Mouse (Mus musculus) urinary bladder, postnatal 36 days (tissue): ENCODE measurements around the gene Nckipsd.

Experiments used
- DNase-seq, 2 experiments: peaks; one replicate each; pipeline ENCODE4 v3.0.0; 2022; ENCODE audit warnings: low spot score in 2 of 2, mixed read lengths in 1 of 2

Gene Nckipsd

DNA sequence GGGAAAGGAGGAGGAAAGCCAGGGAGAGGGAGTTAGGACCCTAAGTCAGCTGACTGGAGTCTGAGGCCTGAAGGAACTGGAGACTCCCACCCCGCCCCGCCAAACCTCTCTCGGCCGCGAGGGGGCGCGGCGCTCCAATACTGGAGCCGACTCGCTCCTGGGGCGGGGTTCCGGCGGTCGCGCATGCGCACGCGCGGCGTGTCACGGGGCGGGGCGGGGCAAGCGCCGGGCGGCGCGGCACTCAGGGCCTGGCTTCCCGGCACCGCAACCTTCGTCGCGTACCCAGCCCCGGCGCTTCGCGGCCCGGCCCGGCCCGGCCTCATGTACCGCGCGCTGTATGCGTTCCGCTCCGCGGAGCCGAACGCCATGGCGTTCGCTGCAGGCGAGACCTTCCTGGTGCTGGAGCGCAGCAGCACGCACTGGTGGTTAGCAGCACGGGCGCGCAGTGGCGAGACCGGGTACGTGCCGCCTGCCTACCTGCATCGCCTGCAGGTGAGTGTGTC is at the start of gene Nckipsd:
Gene Nckipsd (plus strand): TSS at position 206 of the 503 bp plus-strand sequence.
- DNase-seq = peak; percentile 93 to 94

GRCm38 (mm10) chr9:108759121-108759520 is 49.0 kb upstream of the Nckipsd start:
- DNase-seq = no peak

- peak in 1 of 2 experiments; percentile 9 for DNase-seq
These were observed 48.4 kb upstream of the Nckipsd start for GRCm38 (mm10) chr9:108759805-108760204.

GRCm38 (mm10) chr9:108761561-108761960 is 46.6 kb upstream of the Nckipsd start:
- no peak for DNase-seq

- no peak for DNase-seq
These were observed 43.2 kb upstream of the Nckipsd start for GRCm38 (mm10) chr9:108764971-108765370.

GRCm38 (mm10) chr9:108776614-108777013 is 31.6 kb upstream of the Nckipsd start:
- no peak for DNase-seq

DNA sequence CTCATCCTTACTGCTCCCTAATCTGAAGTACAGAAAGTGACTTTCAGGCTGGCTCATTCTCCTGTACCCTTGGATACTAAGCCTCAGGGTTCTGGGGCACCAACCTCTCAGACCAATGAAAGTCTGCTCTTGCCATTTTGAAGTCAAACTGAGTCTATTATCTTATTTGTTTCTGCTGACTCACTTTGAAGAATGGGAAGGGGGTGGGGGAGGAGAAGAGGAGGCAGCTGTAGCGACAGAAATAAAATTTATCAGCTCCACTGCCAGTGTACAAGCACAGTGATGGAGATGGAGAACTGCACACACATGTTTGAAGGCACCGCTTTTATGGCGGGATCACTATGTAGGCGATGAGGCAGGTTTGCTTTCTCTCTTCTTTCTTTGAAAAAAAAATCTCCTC is 30.9 kb upstream of the Nckipsd start:
- DNase-seq = no peak

- DNase-seq = no peak
These were observed 27.2 kb upstream of the Nckipsd start for GRCm38 (mm10) chr9:108780959-108781358.

- DNase-seq = no peak
These were observed 26.3 kb upstream of the Nckipsd start for GRCm38 (mm10) chr9:108781891-108782290.

- DNase-seq = no peak
These were observed 25.2 kb upstream of the Nckipsd start for GRCm38 (mm10) chr9:108782836-108783547.

DNA sequence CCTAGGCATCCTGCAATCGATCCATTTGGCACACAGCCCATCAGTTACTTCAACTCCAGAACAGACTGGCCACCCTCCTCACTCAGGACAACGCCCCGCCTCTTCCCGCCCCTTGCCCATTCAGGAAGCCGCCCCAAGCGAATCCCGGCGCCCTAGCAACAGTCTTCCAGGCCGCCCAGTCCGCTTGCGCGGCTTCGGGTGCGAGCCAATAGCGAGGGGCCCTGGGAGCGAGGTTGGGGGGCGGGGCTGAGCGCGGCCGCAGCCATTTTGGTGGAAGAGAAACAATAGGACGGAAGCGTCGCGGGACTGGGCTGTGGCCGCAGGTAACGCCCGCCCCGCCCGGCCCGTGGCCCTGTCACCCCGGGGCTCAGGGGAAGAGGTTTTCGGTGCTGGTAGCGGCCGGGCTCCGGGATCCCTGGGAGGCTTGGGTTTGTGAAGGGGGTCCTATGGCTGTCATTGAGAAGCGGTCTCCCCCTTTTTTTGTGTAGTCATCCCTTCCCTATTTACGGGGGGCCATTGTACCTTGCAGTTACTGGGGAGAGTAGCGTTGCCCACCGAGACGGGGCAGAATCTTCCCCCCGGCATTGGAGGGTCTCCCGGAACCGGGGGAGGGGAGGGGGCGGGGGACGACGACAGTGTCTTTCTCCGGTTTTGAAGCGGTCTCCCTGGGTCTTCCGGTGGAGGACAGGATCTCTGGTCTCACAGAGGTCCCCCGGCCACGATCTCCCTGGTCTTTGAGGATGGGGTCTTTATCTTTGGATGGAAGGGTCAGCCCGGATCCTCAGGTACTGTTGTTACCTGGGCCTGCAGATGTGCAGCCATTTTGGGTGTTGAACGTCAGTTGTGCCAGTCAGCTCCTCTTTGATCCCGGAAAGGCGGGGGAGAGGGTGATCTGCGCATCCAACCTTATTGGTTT is 24.4 kb upstream of the Nckipsd start, which contains the start of gene Ip6k2:
Gene Ip6k2 (plus strand): TSS at position 249 of the 916 bp plus-strand sequence.
- DNase-seq = peak; percentile 95 to 97

DNA sequence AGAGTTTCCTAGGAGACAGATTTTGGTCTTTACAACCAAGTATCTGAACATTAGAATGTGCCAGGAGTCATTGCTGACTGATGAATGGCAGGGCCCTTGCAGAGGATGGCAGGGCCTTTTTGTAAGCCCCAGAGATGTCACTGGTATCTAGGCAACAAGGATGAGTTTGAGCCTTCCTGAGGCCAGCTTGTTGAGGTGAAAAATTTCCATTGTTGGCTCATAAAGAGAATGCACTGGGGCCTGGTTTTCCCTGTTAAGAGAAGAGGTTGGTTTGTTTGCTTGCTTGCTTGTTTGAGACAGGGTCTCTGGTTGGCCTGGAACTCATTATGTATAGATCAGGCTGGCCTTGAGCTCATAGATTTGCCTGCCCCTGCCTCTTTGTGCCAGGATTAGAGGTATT is 22.8 kb upstream of the Nckipsd start:
- DNase-seq = no peak

DNA sequence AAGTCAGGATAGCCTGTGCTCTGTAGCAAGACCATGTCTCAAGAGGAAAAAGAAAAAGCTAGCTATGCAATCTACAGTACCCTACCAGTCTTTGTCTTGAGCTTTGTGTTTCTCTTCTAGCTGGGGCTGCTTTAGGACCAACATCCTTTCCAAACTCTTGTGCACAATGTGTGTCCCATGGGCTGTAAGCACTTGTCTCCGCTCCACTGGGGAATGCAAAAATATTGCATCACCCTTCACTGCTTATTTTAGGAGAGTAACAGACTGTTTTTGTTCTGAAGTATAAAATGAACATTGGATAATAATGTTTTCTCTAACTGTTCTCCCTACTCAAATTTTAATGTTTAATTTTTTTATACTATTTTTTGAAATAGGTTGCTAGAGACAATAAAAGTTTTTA is 21.7 kb upstream of the Nckipsd start:
- no peak for DNase-seq

DNA sequence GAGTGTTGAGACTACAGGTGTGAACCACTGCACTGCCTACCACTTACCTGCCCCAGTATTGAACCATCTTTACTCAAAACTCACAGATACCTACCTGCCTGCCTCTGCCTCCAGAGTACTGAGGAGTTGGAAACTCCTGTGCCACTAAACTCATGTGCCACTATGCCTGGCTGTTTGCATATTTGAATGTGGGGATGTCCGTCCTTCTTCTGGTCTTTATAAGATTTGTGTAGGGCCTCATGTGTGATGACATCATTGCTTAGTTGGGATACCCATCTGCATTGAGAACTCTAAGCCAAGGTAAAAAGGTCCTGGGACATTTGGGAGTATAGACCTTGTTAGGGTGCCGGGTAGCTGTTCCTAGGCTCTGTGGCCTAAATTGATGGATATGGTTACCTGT is 21.1 kb upstream of the Nckipsd start:
- no peak for DNase-seq

- DNase-seq = no peak
These were observed 19.5 kb upstream of the Nckipsd start for GRCm38 (mm10) chr9:108788713-108789112.

DNA sequence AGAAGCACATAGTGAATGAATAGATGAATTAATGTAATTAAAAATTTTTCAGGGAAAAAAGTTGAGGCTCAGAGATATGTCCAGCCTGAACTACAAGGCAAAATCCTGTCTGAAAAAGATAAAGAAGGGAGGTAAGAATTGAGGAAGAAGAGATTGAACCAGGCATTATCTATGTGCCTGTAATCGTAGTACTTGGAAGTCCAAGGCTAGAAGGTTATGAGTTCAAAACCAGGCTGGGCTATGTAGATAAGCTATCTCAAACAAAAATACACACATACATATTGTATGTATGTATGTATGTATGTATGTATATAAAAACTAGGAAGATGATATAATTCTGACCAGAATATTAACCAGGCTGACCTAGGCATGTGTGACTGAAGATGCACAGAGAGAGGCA is 15.9 kb upstream of the Nckipsd start:
- no peak for DNase-seq

GRCm38 (mm10) chr9:108792730-108793129 is 15.4 kb upstream of the Nckipsd start:
- DNase-seq = no peak

DNA sequence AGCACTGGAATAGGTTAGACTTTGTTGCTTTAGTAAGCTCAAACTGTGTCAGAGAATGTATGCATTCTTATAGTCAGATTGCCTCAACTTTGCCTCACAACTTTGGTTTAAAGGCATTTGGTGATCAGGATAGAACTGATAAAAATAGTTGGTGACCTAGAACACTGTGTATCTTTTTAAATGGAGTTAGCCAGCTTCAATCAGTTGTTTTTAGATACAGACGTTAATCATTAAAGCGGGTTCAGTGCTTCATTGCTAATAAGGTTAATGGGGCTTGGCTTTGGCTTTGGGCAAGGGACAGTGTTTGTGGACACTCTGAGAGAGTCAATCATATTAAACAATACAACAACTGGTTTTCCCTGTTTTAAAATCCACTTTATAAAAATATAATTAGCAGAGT is 12.9 kb upstream of the Nckipsd start:
- DNase-seq = no peak

DNA sequence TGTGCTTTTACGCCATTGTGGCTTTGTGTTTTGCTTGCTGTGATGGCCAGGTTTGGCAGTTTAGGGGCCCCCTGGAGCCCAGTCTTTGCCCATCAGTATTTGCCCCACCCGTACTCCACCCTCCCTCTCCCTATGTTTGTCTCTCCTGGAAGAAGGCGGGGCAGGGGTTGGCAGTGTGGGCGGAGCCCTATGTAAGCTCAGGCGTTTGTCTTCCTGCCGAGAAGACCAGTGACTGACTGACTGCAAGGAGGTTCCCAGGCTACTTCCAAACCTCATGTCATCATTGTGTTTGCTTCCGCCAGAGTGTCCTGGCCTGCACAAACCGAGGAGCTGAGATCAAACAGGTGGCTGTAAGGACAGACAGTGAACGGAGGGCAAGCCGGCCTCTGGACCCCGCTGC is 12.4 kb upstream of the Nckipsd start:
- peak; percentile 59 to 67 for DNase-seq

- DNase-seq = peak in 1 of 2 experiments; percentile 37
These were observed 11.7 kb upstream of the Nckipsd start for GRCm38 (mm10) chr9:108796351-108796981.

DNA sequence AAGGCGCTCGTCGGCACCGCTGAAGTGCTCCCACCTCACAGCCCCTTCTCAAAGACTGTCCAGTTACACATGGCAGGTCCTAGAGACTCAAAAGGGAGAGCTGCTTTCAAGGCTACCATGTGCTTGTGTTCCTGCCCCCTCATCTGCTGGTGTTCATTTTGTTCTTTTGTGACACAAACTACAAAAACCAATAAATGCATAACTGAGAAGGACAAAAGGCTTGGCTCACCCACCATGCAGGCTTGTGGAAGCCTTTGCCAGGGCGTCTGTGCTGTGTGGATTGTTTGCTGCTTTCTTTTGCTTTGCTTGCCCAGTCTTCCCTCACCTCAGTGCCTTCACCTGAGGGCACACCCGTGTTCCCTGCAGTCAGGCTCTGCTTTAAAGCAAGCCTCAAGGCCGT is 10.7 kb upstream of the Nckipsd start:
- DNase-seq = no peak

DNA sequence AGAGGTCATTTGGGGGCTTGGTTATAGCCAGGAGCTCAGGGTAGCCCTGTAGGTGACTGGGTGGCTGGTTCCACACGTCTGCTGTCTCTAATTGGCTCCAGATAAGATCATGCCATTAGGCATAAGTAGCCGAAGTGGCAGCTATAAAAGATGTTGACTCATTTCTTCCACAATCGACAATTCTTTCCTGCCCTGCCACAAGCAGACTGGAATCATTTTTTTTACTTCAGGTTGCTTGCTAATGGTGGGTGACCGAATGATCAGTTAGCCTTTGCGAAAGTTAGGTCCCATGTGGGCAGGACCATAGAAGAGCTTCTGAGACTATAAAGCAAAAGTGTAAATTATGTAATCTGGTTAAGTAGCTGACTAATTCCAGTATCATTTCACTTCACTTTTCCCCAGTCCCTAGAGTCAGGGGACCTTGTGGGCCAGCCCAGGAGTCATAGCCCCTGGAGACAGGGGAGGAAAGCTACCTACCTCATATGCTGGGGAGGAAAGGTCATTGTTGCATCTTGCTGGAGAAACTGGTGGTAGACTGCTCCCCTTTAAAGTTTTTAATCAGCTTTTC is 9.6 kb upstream of the Nckipsd start:
- no peak for DNase-seq
